ENCODE assay signal across 8 mouse cellular contexts in the genomic region with DNA sequence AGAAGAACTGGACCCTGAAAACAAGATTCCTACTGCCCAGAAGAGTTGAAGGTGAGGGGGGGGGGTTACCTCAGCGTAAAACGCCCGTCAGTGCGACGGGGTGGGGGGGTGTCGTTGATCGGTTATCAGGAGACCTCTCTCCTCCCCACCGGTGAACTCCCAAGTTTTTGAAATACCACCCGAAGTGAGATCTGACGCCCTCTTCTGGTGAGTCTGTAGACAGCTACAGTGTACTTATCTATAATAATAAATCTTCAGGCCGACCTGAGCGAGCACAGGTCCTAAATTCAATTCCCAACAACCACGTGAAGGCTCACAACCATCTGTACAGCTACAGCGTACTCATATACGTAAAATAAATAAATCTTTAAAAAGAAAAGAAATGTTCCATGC. TPM values are rescaled to one million over a fixed set of nuclear protein-coding genes. Genes with fewer than 3 reads are reported as not detected.
DNase-seq lines count a peak whose midpoint lies in the region; ATAC-seq and TF ChIP-seq lines count a peak whose summit lies in the region.

No protein-coding gene starts in this region.

- H3K9me3 ChIP-seq in limb, embryonic 13.5 days = peaks cover 6% of the 10 kb centered on the region; the same call in 1 of the 2 replicates

- H3K9ac ChIP-seq in limb, embryonic 13.5 days = no peak overlapping the region

- peak; percentile 23 for DNase-seq in cerebellum, adult 11-12 months
- peak; percentile 8 to 20 for DNase-seq in thymus, postnatal 10 days (ENCODE audit: low spot score in 2 of 2)
- no peak for DNase-seq in thymus, adult 2 months
- no peak for DNase-seq in spleen, adult 18-20 months
- DNase-seq in frontal cortex, postnatal 14 days (ENCODE audit: low spot score in 2 of 2) = no peak

- H3K27me3 ChIP-seq in thymus, adult 2 months (ENCODE audit: control insufficient read depth, insufficient read depth, low read length) = no peaks in the 10 kb centered on the region
- H3K27me3 ChIP-seq in limb, embryonic 13.5 days = peaks cover 4% of the 10 kb centered on the region; the same call in 1 of the 2 replicates

- no peak overlapping the region for H3K27ac ChIP-seq in thymus, adult 2 months (ENCODE audit: control insufficient read depth, insufficient read depth, low read length)
- no peak overlapping the region for H3K27ac ChIP-seq in limb, embryonic 13.5 days

- TF ChIP-seq CTCF in thymus, adult 2 months (IDR thresholded peaks at IDR 0.05; ENCODE audit: borderline replicate concordance, control insufficient read depth, extremely low read depth, insufficient read depth, low read length, poor library complexity) = no peak

- peaks cover 21% of the 10 kb centered on the region for H3K36me3 ChIP-seq in thymus, adult 2 months (ENCODE audit: control insufficient read depth, insufficient read depth, low read length)
- peaks cover 42% of the 10 kb centered on the region for H3K36me3 ChIP-seq in limb, embryonic 13.5 days

- H3K4me1 ChIP-seq in thymus, adult 2 months (replicated peaks; ENCODE audit: control insufficient read depth, insufficient read depth, low read length) = peaks cover 17% of the 10 kb centered on the region
- peaks cover 7% of the 10 kb centered on the region for H3K4me1 ChIP-seq in limb, embryonic 13.5 days

- H3K4me3 ChIP-seq in thymus, adult 2 months (ENCODE audit: control insufficient read depth, insufficient read depth, low read length) = no peak overlapping the region
- H3K4me3 ChIP-seq in limb, embryonic 13.5 days = peak overlapping the region; percentile 95

- H3K4me2 ChIP-seq in limb, embryonic 13.5 days (replicated peaks) = peak overlapping the region; percentile 80

- TF ChIP-seq POLR2A in thymus, adult 2 months (IDR thresholded peaks at IDR 0.05; ENCODE audit: control insufficient read depth, extremely low read depth, insufficient read depth, low read length, poor library complexity) = no peak

- no peak for ATAC-seq in cerebellum, adult (ENCODE audit: insufficient number of reproducible peaks, low FRiP score, low TSS enrichment)
- no peak for ATAC-seq in limb, embryonic 13.5 days (ENCODE audit: low FRiP score, low read depth)
- ATAC-seq in megakaryocyte progenitor cell, adult 5-6 weeks (replicated peaks; ENCODE audit: poor library complexity) = no peak

- WGBS in thymus, adult 2 months = 89% methylated on average over 15 of the region's 15 CpGs
- 85% methylated on average over 15 of the region's 15 CpGs for WGBS in limb, embryonic 13.5 days

RNA-seq across cellular contexts. Expression of a gene that starts 1.4 kb away (rescaled TPM):
- polyA plus RNA-seq in thymus, adult 2 months (2012; rRNA removed) = 98.3 and 103 TPM in 2 replicates
- polyA plus RNA-seq in limb, embryonic 13.5 days (2015; fragmentation: Nextera tagmentation; extraction: Ambion mirVana) = 344 and 356 TPM in 2 replicates
- total RNA-seq in megakaryocyte progenitor cell, adult 5-6 weeks (2015) = 162 TPM in 2 replicates
- total RNA-seq in megakaryocyte progenitor cell, adult 5-6 weeks (2017) = 82.7 and 83.3 TPM in 2 replicates

RNA-seq across cellular contexts. Expression of a gene that starts 49.0 kb away (rescaled TPM):
- polyA plus RNA-seq in thymus, adult 2 months (2012; rRNA removed) = 20.7 and 22.1 TPM in 2 replicates
- 9.6 and 11.4 TPM in 2 replicates for polyA plus RNA-seq in limb, embryonic 13.5 days (2015; fragmentation: Nextera tagmentation; extraction: Ambion mirVana)
- 6.4 and 7.7 TPM in 2 replicates for total RNA-seq in megakaryocyte progenitor cell, adult 5-6 weeks (2015)
- total RNA-seq in megakaryocyte progenitor cell, adult 5-6 weeks (2017) = 6.5 and 7.8 TPM in 2 replicates

Comparison
In these comparisons a context has a peak if more than half of its experiments do, and no peak if none do; other contexts are left out.
1. DNase-seq: peak in cerebellum, adult 11-12 months (single experiment) and thymus, postnatal 10 days (2 of 2); none in thymus, adult 2 months (single experiment), spleen, adult 18-20 months (0 of 2) and frontal cortex, postnatal 14 days (0 of 2).